Mouse (Mus musculus) c-Kit-negative CD71-positive TER-119-positive erythroid progenitor cells, embryonic 14.5 days (primary cell): Measurements from ENCODE around the gene Lrrc74b.

Source experiments
- DNase-seq: peaks from one replicate; pipeline ENCODE4 v3.0.0-alpha.2; 2013; ENCODE audit warnings: low read depth, low spot score

Lrrc74b gene

DNA sequence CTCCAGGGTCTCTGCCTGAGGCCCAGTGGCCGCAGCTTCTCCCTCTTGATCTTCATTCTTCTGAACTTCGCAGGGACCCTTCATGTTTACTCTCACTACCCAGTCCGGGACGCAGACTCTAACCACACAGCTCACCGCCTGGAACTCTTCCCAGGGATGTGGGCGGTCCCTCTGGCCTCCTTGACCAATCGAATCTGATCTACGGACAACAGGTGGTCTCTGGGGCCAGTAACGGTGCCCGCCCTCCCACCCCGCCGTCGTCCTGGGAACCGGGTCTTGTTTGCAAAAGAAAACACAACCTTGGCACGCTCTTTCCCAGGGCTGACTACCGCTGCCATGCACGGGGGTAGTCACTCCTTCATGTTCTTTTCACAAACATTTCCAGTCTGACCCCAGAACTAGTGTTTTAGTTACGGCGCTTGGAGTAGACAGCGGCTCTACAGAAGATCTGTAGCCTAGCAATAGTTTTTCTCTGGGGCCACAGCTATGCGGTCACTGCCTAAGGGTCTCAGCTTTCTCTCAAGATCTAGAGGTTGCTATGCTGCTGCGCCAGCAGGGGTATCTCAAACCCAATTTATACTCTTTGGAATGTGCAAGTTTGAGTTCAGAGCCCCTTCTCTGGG is at the start of gene Lrrc74b:
TSS of gene Lrrc74b (minus strand) at position 120 of the 623 bp plus-strand sequence.
- no peak for DNase-seq

DNA sequence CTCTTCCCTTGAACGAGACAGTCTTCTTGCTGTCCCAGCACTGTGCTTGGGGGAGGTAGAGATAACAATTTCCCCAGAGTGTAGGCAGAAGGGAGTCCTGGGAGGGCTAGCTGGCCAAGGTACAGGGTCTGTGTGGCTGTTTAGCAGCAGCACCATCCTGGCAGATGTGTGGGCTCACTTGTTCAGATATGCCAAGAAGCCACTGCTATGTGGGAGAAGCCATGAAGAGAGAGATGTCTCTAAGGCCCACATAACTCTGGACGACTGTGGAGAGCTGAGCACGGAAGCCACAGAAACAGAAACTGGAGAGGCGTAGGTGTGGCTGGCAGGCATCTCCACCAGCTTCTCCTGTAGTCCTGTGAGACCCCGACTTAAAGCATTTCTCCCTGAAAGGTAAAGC is 44.6 kb upstream of the Lrrc74b start:
- DNase-seq, result no peak

DNA sequence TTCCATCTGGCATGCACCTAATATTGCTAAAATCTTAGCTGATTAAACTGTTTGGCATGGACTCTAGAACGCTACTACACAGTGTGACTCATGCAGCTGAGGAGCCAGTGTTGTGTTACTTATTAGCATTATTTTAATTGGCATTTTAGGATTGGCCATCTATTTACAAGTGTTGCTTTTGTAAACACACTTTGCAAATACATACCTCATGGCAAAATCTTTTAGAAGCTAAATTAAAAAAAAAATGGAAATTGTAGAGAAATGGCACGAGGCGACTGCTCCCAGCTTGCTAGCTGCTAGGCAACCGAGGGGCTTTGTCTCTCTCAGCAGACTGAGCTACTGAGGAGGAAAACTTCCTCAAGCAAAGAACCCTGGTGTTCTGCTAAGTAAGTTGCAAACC is 43.9 kb upstream of the Lrrc74b start:
- no peak for DNase-seq

DNA sequence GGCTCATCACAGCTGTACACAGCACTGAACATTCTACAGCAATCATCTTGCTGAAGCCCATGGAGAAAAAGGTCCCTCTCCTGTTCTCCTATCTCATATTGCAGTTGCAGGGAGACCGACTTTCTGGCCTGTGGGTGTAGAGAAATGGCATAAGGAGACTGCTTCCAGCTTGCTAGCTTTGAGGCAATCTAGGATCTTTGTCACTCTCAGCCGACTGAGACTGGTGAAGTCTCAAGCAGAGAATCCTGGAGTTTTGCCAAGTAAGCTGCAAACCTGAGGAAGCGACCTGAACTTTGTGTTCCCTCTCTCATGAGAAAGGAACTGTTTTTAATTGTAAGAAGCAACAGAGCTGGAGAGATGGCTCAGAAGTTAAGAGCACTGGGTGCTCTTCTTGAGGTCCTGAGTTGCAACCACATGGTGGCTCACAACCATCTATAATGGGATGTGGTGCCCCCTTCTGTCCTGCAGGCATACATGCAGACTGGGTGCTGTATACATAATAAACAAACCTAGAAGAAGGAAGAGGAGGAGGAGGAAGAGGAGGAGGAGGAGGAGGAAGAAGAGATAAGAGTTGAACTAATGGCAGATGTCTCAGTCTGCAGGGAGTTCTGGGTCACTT is 40.0 kb upstream of the Lrrc74b start:
- DNase-seq, result no peak

DNA sequence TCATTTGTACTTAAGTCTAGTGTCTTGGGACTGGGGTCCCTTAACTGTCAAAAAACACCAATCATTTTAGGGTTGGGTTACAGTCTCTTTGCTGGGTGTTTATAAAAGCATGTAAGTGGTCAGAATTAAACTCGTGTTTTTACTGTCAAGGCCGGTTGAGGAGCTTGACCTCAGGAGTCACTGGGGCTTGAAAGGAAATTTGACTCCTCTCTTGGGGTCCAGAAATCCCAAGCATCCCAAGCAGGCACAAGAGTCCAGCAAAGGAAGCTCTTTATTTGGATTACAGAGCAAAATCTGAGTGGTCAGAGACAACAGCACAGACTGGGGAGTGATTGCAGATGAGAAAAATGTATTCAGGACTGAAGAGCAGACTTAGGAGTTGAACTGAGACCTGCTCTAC is 29.7 kb upstream of the Lrrc74b start:
- DNase-seq, result no peak

DNA sequence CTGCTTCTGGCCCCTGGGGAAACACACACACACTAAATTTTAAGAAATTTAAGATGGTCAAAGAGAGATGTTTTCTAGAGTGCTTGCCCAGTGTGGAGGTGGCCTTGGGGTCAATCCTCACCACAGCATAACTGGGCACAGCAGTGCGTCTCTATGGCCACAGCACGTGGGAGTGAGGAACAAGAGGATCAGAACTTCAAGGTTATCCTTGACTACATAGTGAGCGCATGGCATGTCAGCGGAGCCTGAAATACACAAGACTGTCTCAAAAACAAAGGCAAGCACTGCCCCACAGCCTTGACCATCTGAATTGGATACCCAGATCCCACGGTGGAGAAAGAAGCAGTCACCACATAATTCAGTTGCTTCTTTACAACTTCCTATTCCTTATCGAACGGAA is 23.5 kb upstream of the Lrrc74b start:
- DNase-seq, result no peak

DNA sequence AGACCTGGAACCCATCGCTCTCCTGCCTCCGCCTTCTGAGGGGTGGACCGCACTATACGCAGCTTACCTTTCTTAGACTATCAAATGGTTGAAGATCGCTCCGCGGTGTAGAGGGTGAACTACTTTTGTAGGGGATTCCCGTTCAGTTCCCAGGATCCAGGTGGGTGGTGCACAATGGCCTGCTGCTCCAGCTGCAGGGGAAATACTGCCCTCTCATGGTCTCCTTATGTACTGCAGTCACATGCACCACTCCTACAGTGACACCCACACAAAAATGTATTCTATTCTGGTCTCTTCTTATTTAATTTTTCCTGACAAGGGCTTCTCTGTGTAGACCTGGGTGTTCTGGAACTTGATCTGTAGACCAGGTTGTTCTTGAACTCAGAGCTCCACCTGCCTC is 22.0 kb upstream of the Lrrc74b start, which contains the start of gene Slc7a4:
TSS of gene Slc7a4 (minus strand) at position 151 of the 400 bp plus-strand sequence.
- no peak for DNase-seq

DNA sequence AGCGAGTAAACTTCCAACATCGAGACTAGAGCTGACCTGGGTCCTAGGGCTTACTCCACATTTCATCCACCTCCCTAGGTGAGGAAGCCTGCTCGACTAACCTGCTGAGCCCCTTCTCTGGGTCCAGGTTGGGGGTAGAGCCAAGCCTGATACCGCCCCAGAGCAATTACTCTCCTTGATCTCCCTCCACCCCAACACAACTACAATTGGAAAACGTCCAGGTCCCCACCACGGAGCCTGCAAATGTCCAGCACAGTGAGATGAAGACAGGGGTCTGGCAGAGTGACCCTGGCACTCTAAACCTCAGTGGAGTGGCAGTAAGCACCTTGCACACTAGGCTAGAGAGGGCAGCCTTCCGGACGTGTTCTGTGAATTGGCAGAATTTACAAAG is 15.8 kb upstream of the Lrrc74b start:
- DNase-seq, result no peak

DNA sequence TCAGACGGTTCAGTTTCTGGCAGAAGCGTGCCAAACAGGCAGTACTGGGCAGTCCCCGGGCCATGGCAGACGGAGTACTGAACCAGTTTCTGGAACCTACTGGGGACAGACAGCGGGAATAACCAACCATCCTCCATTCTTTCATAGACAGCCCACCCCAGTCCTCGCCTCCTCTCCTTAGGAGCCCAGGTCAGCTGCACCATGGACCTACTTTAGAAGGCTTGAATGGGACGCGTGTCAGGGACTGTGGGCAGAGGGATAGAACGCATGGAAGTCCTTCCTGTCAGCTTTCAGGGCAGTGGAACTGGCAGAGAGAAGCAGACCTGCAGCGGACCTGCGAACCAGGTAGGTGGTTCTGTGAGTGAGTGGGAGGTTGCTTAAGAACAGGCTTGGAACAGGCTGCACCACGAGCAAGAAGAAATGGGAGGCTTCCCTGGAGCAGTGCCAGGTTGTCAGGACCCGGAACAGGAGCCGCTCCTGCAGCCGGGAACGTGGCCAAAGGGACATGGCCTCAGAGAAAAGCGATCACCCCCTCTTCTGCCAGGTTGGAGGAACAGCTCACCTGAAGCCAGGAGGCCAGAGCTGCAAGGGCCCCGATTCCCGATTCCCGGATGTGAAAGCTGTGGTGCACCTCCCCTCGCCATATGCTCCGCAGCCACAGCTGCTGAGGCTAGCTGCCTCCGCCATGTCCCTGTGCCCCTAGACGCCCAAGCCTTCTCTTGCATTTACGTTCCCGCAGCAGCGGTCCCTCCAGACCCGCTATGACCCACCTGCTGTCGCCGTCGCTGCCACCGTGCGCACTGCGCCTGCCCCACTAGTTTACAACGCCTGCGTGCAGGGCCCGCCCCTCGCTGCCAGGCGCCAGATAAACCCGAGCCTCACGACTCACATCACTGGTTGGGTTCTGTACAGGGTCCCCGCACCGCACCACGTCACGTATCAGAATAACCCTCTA is 15.1 kb upstream of the Lrrc74b start:
- DNase-seq, result no peak

DNA sequence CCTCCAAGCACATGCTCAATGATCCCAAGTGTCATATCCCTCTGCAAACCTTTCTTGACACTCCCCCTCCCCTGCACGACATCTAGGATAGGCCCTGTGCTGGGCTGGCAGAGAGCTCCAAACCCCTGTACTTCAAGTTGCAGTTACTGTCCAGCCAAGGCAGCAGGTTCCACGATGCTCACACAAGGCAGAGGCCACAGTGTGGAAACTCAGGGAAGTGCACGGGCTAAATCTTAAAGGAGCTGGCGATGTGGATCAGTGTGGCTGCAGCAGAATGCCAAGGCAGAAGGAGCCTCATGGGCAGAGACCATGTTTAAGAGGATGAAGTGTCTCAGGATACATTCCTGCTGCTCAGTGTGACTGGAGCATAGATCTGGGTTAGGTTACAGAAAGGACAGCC is 5.1 kb upstream of the Lrrc74b start:
- DNase-seq, result no peak

DNA sequence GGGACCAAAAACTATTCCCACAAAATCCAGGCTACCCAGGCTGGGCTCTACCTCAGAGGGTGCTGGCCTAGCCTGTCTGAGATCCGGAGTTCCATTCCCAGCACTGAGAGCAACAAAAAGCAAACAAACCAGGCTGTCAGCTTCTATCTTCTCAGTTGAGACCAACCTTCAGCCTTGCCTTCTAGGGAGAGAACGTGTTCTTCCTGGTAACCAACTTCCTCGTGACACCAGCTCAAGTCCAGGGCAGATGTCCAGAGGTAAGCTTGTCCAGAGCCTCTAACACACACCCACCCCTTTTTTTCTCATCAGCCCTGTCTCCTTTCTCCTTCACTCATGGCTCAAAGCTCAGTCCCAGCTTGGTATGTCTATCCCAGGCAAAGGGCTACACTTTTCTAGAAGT is 3.7 kb upstream of the Lrrc74b start:
- DNase-seq, result no peak

DNA sequence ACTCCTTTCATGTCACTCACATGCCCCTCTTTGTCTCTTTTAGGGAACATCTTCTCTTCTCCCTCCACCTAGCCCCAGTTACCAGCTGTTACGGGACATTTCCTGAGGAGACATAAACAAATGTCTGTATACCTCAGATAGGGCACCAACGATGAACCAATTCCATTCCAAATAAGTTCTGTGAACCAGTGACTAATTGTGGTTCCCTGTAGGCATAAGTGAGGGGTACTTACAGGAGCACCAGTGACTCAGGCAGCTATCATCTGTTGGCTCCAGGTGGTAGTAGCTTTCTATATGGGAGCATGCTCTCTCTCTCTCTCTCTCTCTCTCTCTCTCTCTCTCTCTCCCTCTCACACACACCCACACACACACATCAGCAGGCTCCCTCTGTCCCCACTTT is 3.2 kb upstream of the Lrrc74b start:
- DNase-seq, result no peak

DNA sequence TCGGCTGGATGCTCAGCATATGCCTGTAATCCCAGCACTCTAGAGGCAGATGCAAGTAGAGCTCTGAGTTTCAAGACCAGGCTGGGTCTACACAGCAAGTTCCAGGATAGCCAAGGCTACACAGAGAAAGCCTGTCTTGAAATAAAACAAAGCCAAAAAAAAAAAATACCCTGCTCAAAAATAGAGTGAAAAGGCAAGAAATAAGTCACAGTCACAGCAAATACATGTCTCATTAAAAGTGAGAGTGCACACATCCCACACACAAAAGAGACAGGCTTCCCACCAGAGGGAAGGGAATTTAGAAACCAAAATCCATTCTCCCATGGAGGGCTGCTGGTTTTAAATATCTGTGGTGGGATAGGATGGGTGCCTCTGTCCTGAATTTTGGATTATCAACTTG is 2.5 kb upstream of the Lrrc74b start:
- DNase-seq, result no peak

DNA sequence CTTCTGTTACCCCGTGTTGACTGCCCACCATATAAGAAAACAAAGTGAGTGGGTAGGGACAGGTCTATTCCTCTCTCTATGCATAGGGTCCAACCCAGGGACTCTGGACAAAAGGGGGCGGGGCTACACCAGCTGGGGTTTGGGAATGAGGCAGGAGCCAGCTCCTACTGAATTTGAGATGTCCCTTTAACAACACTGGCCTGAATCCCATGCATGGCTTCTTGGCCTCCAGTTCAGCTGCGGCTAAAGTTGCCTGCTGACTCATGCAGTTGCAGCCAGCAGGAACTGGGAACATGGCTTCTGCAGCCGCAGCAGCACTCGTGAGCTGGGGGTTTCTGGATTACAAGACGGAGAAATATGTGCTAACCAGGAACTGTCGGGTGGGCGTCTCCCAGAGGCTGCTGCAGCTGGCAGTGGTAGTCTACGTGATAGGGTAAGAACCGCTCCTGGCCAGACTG is 733 bp upstream of the Lrrc74b start, which contains the start of gene P2rx6:
TSS of gene P2rx6 (plus strand) at position 135 of the 458 bp plus-strand sequence.
- no peak for DNase-seq

DNA sequence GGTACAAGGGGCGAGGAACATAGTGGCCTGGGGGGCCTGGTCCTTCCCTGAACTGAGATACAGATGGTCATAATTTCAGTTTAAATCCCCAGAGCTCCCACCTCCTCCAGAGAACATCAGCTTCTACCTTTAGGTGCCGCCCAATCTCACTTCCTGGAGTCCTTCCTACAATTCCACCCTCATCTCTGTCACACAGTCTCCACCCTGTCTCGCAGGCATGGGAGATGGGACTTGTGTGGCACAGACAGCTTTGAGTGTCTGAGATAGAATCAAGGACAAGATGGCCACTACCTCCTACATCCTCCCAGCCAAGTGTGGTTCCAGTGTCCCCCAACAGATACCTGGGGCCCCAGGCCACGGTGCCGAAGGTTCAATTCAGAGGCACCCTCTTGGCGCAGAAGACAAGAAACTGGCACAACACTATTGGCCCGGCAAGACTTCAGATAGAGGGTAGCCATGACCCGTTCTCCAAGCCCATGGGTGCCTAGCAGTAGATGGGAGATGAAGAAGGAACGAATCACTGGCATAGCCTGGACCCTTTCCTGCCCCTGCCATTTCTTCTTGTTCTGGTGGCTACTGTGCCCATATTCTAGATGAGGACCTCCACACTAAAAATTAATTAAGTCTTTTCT is 1.5 kb downstream of the Lrrc74b start:
- no peak for DNase-seq

DNA sequence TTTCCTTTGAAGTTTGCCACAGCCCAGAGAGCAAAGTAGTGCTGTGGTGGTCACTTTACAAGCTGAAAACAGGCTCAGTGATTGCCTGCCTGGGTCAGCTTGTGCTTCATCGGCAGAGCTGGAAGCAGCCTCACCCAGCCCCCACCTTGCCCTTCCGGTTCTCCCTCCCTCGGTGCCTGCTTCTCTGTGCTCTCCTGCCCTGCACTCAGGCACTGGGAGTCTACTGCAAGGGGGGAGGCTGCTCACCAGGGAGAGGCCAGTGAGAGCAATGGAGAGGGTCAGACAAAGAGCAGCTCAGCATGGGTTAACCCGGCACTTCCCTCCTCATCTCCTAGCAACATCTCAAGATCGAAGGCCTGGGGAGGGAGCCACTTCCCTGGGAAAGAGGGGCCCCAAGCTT is 2.2 kb downstream of the Lrrc74b start:
- DNase-seq, result no peak

DNA sequence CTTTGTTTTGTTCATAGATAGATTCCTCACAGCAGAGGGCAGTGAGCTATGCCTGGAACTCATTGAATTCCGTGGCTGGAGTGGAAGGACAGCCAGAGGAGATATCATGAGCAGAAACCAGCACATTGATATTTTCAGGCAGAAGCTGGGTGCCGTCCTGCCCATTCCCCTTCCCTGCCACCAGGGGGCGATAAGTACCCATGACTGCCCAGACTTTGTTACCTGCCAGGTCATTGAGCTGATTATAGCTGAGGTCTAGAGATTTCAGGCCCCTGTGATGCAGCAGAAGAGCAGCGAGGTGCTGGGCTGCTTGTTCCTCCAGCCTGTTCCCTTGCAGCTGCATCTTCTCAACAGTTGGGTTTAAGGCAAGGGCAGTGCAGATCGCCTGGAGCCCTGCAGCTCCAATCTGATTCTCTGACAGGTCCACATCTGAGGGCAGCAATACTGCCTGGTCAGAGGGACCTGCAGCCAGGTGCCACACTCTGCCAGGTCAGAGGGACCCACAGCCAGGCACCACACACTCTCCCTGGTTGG is 3.0 kb downstream of the Lrrc74b start:
- peak; percentile 49 for DNase-seq

DNA sequence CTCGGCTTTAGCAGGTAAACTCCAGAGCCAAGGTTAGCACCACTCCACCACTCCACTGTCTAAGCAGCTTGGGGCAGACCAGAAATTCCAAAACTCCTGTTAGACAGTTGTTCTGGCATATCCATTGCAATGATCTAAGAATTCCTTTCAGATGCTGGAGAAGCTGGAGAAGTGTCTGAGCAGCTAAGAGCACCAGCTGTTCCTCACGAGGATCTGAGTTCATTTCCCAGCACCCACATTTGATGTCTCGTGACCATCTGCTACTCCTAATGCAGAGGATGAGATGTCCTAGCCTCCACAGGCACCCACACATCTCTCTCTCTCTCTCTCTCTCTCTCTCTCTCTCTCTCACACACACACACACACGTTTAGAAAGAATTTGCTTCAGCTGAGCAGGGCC is 4.1 kb downstream of the Lrrc74b start:
- DNase-seq, result no peak

DNA sequence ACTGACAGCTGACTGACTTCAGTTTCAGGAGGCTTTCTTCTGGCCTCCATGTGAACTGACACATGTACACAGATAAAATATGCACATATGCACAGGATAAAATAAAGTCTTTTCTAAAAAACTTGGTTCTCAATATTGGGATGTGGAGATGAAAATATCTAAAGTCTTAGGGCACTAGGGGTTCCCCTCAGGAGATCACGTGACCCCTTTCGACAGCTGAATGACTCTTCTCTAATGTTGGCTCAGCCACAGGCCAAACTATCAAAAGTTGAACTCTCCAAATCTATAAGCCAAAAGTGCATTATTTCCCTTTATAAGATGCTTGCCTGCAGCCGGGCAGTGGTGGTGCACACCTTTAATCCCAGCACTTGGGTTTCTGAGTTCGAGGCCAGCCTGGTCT is 4.9 kb downstream of the Lrrc74b start:
- DNase-seq, result no peak

DNA sequence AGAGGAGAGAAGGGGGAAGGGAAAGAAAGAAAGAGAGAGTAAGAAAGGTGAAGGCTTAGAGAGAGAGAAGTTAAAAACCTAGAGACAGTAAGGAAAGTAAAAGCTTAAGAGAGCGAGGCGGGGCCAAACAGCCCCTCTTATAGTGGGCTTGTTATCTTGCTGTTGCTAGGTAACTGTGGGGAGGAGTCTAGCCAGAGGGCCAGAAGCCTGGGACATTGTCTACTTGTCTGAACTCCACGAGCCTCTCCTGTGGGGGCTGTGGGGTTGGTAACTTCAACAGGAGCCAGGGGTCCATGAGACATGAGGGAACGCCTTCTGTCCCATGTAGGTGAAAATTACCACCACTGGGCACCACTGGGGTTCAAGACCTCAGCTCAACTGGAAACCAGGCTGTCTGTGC is 6.3 kb downstream of the Lrrc74b start:
- DNase-seq, result peak; percentile 42

DNA sequence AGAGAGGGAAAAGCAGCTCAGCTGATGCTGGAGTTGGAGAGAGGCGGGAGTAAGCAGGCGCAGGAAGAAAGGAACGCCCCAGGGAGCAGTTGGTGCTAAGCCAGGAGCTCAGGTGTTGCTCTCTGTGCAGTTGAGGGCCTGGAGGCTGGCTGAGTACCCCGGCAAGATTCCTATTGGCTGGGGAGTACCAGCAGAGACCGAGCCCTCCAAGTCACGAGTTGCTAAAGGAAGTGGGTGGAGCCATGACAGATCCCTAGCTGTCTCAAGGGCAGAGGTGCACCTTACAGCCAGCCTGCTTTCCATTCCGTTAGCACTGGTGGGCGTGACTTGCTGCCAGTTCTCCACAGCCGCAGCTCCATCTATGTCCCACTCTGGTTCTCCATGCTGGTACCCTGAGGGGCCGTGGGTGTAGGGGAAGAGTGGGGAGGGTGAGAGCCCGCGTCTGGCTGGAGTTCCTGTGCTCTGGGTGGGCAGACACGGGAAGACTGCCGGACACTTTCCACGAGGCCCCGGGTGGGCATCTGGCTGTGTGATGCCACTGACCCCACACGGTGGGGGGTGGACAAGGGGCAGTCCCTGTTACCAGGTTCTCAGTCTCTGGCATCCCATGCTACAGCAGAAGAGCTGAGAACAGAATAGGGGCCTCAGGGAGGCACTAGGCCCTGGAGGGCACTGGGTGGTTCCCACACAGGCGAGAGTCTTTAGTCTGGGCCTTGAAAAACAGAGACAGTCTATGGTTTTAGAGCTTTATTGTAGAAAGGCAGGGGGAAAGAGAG is 6.9 kb downstream of the Lrrc74b start:
- DNase-seq, result peak; percentile 47
